Mouse (Mus musculus) kidney, embryonic 16.5 days (tissue): ENCODE results near the gene Olfr494. TPM values are rescaled to one million over a fixed set of nuclear protein-coding genes. Genes with fewer than 3 reads are reported as not detected.

ENCODE experiments used
- ATAC-seq: fragments of 200-750 bp; cut with Nextera tagmentation; 2 replicates; pipeline ENCODE4 v1.8.0; 2017; ENCODE audit warnings: moderate TSS enrichment; ENCODE audit not compliant: low FRiP score, low TSS enrichment
- H3K27ac ChIP-seq: fragments of 300-500 bp; sonication (generic); 2 replicates; pipeline ENCODE4 v1.5.1; 2014; ENCODE audit warnings: low read length
- H3K27me3 ChIP-seq: fragments of 300-500 bp; sonication (generic); 2 replicates; pipeline ENCODE4 v1.6.1; 2014; ENCODE audit warnings: low read length, control low read depth, mixed read lengths; ENCODE audit not compliant: insufficient read depth
- H3K36me3 ChIP-seq: fragments of 300-500 bp; sonication (generic); 2 replicates; pipeline ENCODE4 v1.6.1; 2014; ENCODE audit warnings: low read length, control low read depth, mixed read lengths; ENCODE audit not compliant: insufficient read depth
- H3K4me1 ChIP-seq: fragments of 300-500 bp; sonication (generic); 2 replicates; pipeline ENCODE4 v1.6.1; 2014; ENCODE audit warnings: low read length, control low read depth, mixed read lengths; ENCODE audit not compliant: insufficient read depth
- H3K4me2 ChIP-seq: fragments of 300-500 bp; sonication (generic); replicated peaks from 2 replicates; pipeline ENCODE4 v1.6.1; 2014; ENCODE audit warnings: low read depth, low read length
- H3K4me3 ChIP-seq: fragments of 300-500 bp; sonication (generic); 2 replicates; pipeline ENCODE4 v1.5.1; 2014; ENCODE audit warnings: mild to moderate bottlenecking, low read length
- H3K9ac ChIP-seq: fragments of 300-500 bp; sonication (generic); replicated peaks from 2 replicates; pipeline ENCODE4 v1.6.1; 2014; ENCODE audit warnings: low read length
- H3K9me3 ChIP-seq: fragments of 300-500 bp; sonication (generic); 2 replicates; pipeline ENCODE4 v1.6.1; 2016; ENCODE audit warnings: low read length, control low read depth
- WGBS: fragments of 180-500 bp; shearing (Covaris S2); extraction: QIAGEN DNeasy Blood & Tissue Kit; methylation state at CpG from one replicate; pipeline ENCODE4 v1.1.7; 2014; 5-methylcytosine and 5-hydroxymethylcytosine counted together
- polyA plus RNA-seq: library from polyadenylated mRNA; unstranded; fragments of >200 nt; fragmentation: Nextera tagmentation; extraction: Ambion mirVana; gene quantifications from 2 replicates; pipeline ENCODE4 v1.2.1, GENCODE M21; 2015

The Olfr494 gene
- not detected in 2 replicates for polyA plus RNA-seq

DNA sequence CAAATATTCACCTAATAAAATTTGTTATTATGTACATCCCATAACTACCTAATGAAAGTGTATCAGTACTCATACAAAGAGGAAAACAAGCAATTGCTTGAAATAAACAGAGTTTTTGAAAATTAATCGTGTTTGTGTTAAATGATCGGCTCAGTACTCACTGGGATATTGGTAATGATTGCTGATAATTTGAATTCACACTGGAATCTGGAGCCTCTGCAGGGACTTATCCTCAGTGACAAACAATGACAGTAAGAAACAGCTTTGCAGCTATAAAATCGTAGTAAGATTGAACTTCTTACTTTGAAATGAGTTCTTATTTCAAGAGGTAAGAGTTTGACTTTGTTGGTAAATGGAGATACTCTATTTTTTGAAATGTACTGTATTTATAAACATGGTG, at the start of gene Olfr494:
Gene Olfr494, plus strand, starts transcription at position 301 of the 400 bp plus-strand sequence.
- WGBS = 80% methylated on average over 3 of the region's 3 CpGs
- Histone ChIP-seq H3K27ac (no peak within 1 kb of the TSS), H3K4me3 (no peak within 1 kb of the TSS), H3K27me3 (no peaks in the 10 kb centered on the region), H3K36me3 (no peaks in the 10 kb centered on the region), H3K4me2 (no peak within 1 kb of the TSS), H3K9ac (no peak within 1 kb of the TSS), H3K9me3 (no peaks in the 10 kb centered on the region), H3K4me1 (no peaks in the 10 kb centered on the region)
- no peak for ATAC-seq

DNA sequence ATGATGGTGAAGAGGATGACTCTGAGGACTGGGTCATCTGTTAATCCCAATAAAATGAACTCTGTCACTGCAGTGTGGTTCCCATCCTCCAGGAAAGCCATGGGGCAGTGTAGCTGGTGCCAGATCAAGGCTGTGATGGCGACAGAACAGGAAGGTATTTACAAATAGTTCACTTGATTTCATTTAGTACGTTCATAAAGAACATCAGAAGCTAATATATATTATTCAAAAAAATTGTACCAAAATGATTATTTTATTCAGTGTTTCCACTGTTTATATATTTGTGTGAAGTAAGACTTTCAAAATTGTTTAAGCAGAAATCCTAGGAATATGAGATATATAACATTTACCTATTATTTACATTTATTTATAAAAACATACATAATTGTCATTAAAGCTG, 41.6 kb upstream of the Olfr494 start, which contains the start of gene Olfr492:
Gene Olfr492, minus strand, starts transcription at position 101 of the 400 bp plus-strand sequence.
- 82% methylated on average over 2 of the region's 2 CpGs for WGBS
- ATAC-seq = no peak
- H3K9ac ChIP-seq = no peak within 1 kb of the TSS
- no peaks in the 10 kb centered on the region for H3K27me3 ChIP-seq
- no peak within 1 kb of the TSS for H3K4me3 ChIP-seq
- no peak within 1 kb of the TSS for H3K4me2 ChIP-seq
- H3K27ac ChIP-seq = no peak within 1 kb of the TSS
- H3K36me3 ChIP-seq = no peaks in the 10 kb centered on the region
- H3K9me3 ChIP-seq = no peaks in the 10 kb centered on the region
- no peaks in the 10 kb centered on the region for H3K4me1 ChIP-seq

DNA sequence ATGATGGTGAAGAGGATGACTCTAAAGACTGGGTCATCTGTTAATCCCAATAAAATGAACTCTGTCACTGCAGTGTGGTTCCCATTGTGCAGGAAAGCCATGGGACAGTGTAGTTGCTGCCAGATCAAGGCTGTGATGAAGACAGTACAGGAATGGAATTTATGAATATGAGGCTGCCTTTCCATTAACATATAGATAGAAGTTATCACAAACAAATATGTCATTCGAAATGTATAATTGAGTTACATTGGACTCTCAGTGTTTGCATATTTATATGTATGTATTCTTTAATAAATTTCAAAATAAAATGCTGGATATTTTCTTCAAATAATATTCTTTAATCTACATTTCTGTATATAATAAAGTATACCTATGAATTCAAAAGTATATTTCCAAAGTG, 18.3 kb upstream of the Olfr494 start, which contains the start of gene Olfr493:
Gene Olfr493, minus strand, starts transcription at position 101 of the 400 bp plus-strand sequence.
- ATAC-seq = no peak
- no peaks in the 10 kb centered on the region for H3K4me1 ChIP-seq
- H3K27ac ChIP-seq = no peak within 1 kb of the TSS
- WGBS = 78% methylated on average over 1 of the region's 1 CpGs
- H3K36me3 ChIP-seq = no peaks in the 10 kb centered on the region
- H3K27me3 ChIP-seq = no peaks in the 10 kb centered on the region
- H3K9me3 ChIP-seq = no peaks in the 10 kb centered on the region
- no peak within 1 kb of the TSS for H3K4me2 ChIP-seq
- H3K9ac ChIP-seq = no peak within 1 kb of the TSS
- no peak within 1 kb of the TSS for H3K4me3 ChIP-seq

DNA sequence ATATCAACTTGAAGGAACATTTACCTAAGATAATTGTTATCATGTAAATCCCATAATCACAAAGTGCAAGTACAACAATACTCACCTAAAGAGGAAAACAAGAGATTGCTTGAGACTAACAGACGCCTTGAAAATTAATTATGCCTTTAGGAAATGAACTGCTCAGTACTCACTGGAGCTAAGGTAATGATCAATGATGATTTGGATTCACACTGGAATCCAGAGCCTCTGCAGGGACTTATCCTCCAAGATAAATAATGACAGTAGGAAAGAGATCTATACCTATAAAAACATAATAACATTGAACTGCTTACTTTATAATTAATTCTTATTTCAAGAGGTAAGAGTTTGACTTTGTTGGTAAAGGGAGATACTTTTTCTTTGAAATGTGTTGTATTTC, 27.7 kb downstream of the Olfr494 start, which contains the start of gene Olfr495:
Gene Olfr495, plus strand, starts transcription at position 301 of the 400 bp plus-strand sequence.
- 74% methylated on average over 1 of the region's 1 CpGs for WGBS
- no peak within 1 kb of the TSS for H3K4me2 ChIP-seq

More for the DNA sequence above, 27.7 kb downstream of the Olfr494 start, which contains the start of gene Olfr495:
- Histone ChIP-seq H3K4me3 (no peak within 1 kb of the TSS), H3K4me1 (no peaks in the 10 kb centered on the region), H3K27ac (no peak within 1 kb of the TSS), H3K9ac (no peak within 1 kb of the TSS), H3K36me3 (no peaks in the 10 kb centered on the region), H3K9me3 (no peaks in the 10 kb centered on the region), H3K27me3 (no peaks in the 10 kb centered on the region)
- ATAC-seq = no peak

Other genes starting within 250 kb of the Olfr494 start
- gene Olfr484, start 237.9 kb upstream of the Olfr494 start, polyA plus RNA-seq = not detected in 2 replicates
- not detected in 2 replicates for gene Olfr485, start 205.5 kb upstream of the Olfr494 start, polyA plus RNA-seq
- not detected in 2 replicates for gene Olfr486, start 192.6 kb upstream of the Olfr494 start, polyA plus RNA-seq
- not detected in 2 replicates for gene Olfr487, start 150.7 kb upstream of the Olfr494 start, polyA plus RNA-seq
- gene Olfr488, start 107.0 kb upstream of the Olfr494 start, polyA plus RNA-seq = not detected in 2 replicates
- not detected in 2 replicates for gene Olfr490, start 76.4 kb upstream of the Olfr494 start, polyA plus RNA-seq
- not detected in 2 replicates for gene Olfr491, start 51.9 kb upstream of the Olfr494 start, polyA plus RNA-seq
- gene Olfr492, start 41.7 kb upstream of the Olfr494 start, polyA plus RNA-seq = not detected in 2 replicates
- gene Olfr493, start 18.4 kb upstream of the Olfr494 start, polyA plus RNA-seq = not detected in 2 replicates
- gene Olfr495, start 27.8 kb downstream of the Olfr494 start, polyA plus RNA-seq = not detected in 2 replicates
- gene Olfr497, start 55.1 kb downstream of the Olfr494 start, polyA plus RNA-seq = not detected in 2 replicates
- gene Olfr498, start 100.0 kb downstream of the Olfr494 start, polyA plus RNA-seq = not detected in 2 replicates
- not detected in 2 replicates for gene Olfr502, start 159.7 kb downstream of the Olfr494 start, polyA plus RNA-seq
- not detected in 2 replicates for gene Olfr503, start 179.2 kb downstream of the Olfr494 start, polyA plus RNA-seq
- not detected in 2 replicates for gene Olfr504, start 200.5 kb downstream of the Olfr494 start, polyA plus RNA-seq
- gene Olfr506, start 245.5 kb downstream of the Olfr494 start, polyA plus RNA-seq = not detected in 2 replicates